Mouse (Mus musculus) CH12.LX (cell line): Measurements from ENCODE around the gene Nynrin. TPM values are rescaled to one million over a fixed set of nuclear protein-coding genes. Genes with fewer than 3 reads are reported as not detected.

Experiments
- DNase-seq: peaks from one replicate; pipeline ENCODE4 v3.0.0-alpha.2; 2013; ENCODE audit errors: extremely low read depth
- H3K27ac ChIP-seq: 2 replicates; pipeline ENCODE4 v1.5.1; 2012; ENCODE audit warnings: low read depth, mild to moderate bottlenecking, control low read depth, moderate library complexity; ENCODE audit not compliant: insufficient read depth
- H3K27me3 ChIP-seq: replicated peaks from 2 replicates; pipeline ENCODE3; 2012; ENCODE audit warnings: inconsistent platforms
- H3K36me3 ChIP-seq, 2 experiments: replicated peaks in 1 of 2; 2 replicates each; pipeline versions ENCODE3 to v1.6.1; 2012; ENCODE audit warnings: inconsistent platforms in 1 of 2, low read length in 1 of 2, mild to moderate bottlenecking in 1 of 2, mixed read lengths in 1 of 2, moderate library complexity in 1 of 2; ENCODE audit not compliant: control insufficient read depth in 1 of 2, insufficient read depth in 1 of 2
- H3K4me1 ChIP-seq, 2 experiments: 2 replicates each; pipeline ENCODE4 v1.6.1; 2012; ENCODE audit warnings: inconsistent platforms in 1 of 2, moderate library complexity in 1 of 2; ENCODE audit not compliant: insufficient read depth in 2 of 2, control insufficient read depth in 1 of 2
- H3K4me2 ChIP-seq: 2 replicates; pipeline ENCODE4 v1.6.1; 2012; ENCODE audit warnings: low read depth, mild to moderate bottlenecking, control low read depth; ENCODE audit not compliant: poor library complexity, insufficient read depth, severe bottlenecking
- H3K4me3 ChIP-seq, 3 experiments: fragments of 150-350 bp in 1 of 3; sonication (generic) in 1 of 3; replicated peaks in 1 of 3; 2 replicates each; pipeline versions ENCODE3 to v1.5.1; 2011 to 2012; ENCODE audit warnings: low read depth in 2 of 3, low read length in 2 of 3, mild to moderate bottlenecking in 2 of 3, moderate library complexity in 2 of 3, control low read depth in 1 of 3, improper control_type of control experiment in 1 of 3, inconsistent platforms in 1 of 3, mixed read lengths in 1 of 3; ENCODE audit not compliant: poor library complexity in 1 of 3
- H3K79me2 ChIP-seq: replicated peaks from 2 replicates; pipeline ENCODE4 v1.6.1; 2012; ENCODE audit warnings: mild to moderate bottlenecking, moderate library complexity; ENCODE audit not compliant: control insufficient read depth, poor library complexity, insufficient read depth, severe bottlenecking; ENCODE audit errors: extremely low read depth
- H3K9ac ChIP-seq: 2 replicates; pipeline ENCODE4 v1.6.1; 2012; ENCODE audit warnings: low read depth, mild to moderate bottlenecking, control low read depth, moderate library complexity; ENCODE audit not compliant: insufficient read depth
- H3K9me3 ChIP-seq: replicated peaks from 2 replicates; pipeline ENCODE3; 2012; ENCODE audit warnings: low read length, inconsistent platforms, mixed read lengths
- CHD2 ChIP-seq: IDR thresholded peaks from 2 replicates; pipeline ENCODE4 v1.6.1; 2011; ENCODE audit warnings: low read length, improper control_type of control experiment
- CTCF ChIP-seq, 2 experiments: IDR thresholded peaks in 1 of 2; conservative IDR thresholded peaks in 1 of 2; 2 replicates each; pipeline ENCODE4 v1.5.1; 2011 to 2012; ENCODE audit warnings: low read depth in 2 of 2, low read length in 2 of 2, improper control_type of control experiment in 1 of 2, inconsistent platforms in 1 of 2, mild to moderate bottlenecking in 1 of 2, moderate library complexity in 1 of 2
- ELF1 ChIP-seq: IDR thresholded peaks from 2 replicates; pipeline ENCODE4 v1.6.1; 2014; ENCODE audit warnings: low read depth, mild to moderate bottlenecking, inconsistent platforms, low read length, improper control_type of control experiment
- EP300 ChIP-seq: IDR thresholded peaks from 2 replicates; pipeline ENCODE4 v1.6.1; 2011; ENCODE audit warnings: low read length, improper control_type of control experiment
- ETS1 ChIP-seq: conservative IDR thresholded peaks from 2 replicates; pipeline ENCODE4 v1.6.1; 2012; ENCODE audit warnings: low read depth, mild to moderate bottlenecking, inconsistent platforms, low read length, improper control_type of control experiment, moderate library complexity
- HCFC1 ChIP-seq: IDR thresholded peaks from 2 replicates; pipeline ENCODE4 v1.6.1; 2012; ENCODE audit warnings: low read depth, mild to moderate bottlenecking, inconsistent platforms, low read length, improper control_type of control experiment
- IRF4 ChIP-seq: IDR thresholded peaks from 2 replicates; pipeline ENCODE4 v1.6.1; 2014; ENCODE audit warnings: low read depth, mild to moderate bottlenecking, inconsistent platforms, low read length, improper control_type of control experiment
- MAFK ChIP-seq: IDR thresholded peaks from 2 replicates; pipeline ENCODE4 v1.6.1; 2011; ENCODE audit warnings: low read length, improper control_type of control experiment; ENCODE audit not compliant: insufficient replicate concordance
- MXI1 ChIP-seq: IDR thresholded peaks from 2 replicates; pipeline ENCODE4 v1.6.1; 2011; ENCODE audit warnings: mild to moderate bottlenecking, low read depth, low read length, improper control_type of control experiment
- MYC ChIP-seq: IDR thresholded peaks from 2 replicates; pipeline ENCODE4 v1.6.1; 2011; ENCODE audit warnings: low read depth, mild to moderate bottlenecking, improper control_type of control experiment, low read length
- NELFE ChIP-seq: IDR thresholded peaks from 2 replicates; pipeline ENCODE4 v1.6.1; 2011; ENCODE audit warnings: low read depth, low read length, improper control_type of control experiment
- NRF1 ChIP-seq: IDR thresholded peaks from 2 replicates; pipeline ENCODE4 v1.6.1; 2014; ENCODE audit warnings: low read depth, mild to moderate bottlenecking, inconsistent platforms, low read length, improper control_type of control experiment, moderate library complexity
- POLR2AphosphoS2 ChIP-seq: IDR thresholded peaks from 2 replicates; pipeline ENCODE4 v1.6.1; 2011; ENCODE audit warnings: low read depth, low read length, improper control_type of control experiment
- RCOR1 ChIP-seq: conservative IDR thresholded peaks from 2 replicates; pipeline ENCODE4 v1.6.1; 2012; ENCODE audit warnings: low read depth, mild to moderate bottlenecking, inconsistent platforms, low read length, improper control_type of control experiment
- TCF12 ChIP-seq: IDR thresholded peaks from 2 replicates; pipeline ENCODE4 v1.6.1; 2014; ENCODE audit warnings: low read depth, mild to moderate bottlenecking, inconsistent platforms, low read length, improper control_type of control experiment
- UBTF ChIP-seq: IDR thresholded peaks from 2 replicates; pipeline ENCODE4 v1.6.1; 2012; ENCODE audit warnings: low read depth, mild to moderate bottlenecking, inconsistent platforms, low read length, improper control_type of control experiment, moderate library complexity
- ZC3H11A ChIP-seq: IDR thresholded peaks from 2 replicates; pipeline ENCODE4 v1.6.1; 2012; ENCODE audit warnings: low read depth, mild to moderate bottlenecking, inconsistent platforms, low read length, improper control_type of control experiment
- dilution Hi-C: fragments of 300-500 bp; cut with MboI; formaldehyde crosslinking; loops from 2 replicates; pipeline ENCODE4 v1.14.3; 2020; ENCODE audit warnings: low sequenced_read_pairs; ENCODE audit not compliant: extremely low pct_unique_long_range_greater_than_20kb, extremely low pct_ligation_motif_present
- in situ Hi-C: fragments of 300-500 bp; cut with MboI; formaldehyde crosslinking; loops from 3 replicates; pipeline ENCODE4 v1.14.3; 2019; ENCODE audit warnings: low sequenced_read_pairs, low pct_ligation_motif_present, low pct_unique_long_range_greater_than_20kb, mixed read lengths
- polyA plus RNA-seq: library from polyadenylated mRNA; unstranded; fragments of >175 nt; gene quantifications from 2 replicates; pipeline ENCODE4 v1.2.1, GENCODE M21; 2012; ENCODE audit warnings: low read depth; ENCODE audit not compliant: insufficient read length
- total RNA-seq, 2 experiments: library from RNA; depleted of rRNA; stranded (reverse); fragments of 300-350 nt in 1 of 2; fragments of >200 nt in 1 of 2; gene quantifications; 2 replicates each; pipeline ENCODE4 v1.2.3; 2012 to 2014

Nynrin gene
- total and polyA plus RNA-seq, 3 experiments: under 0.01 to 0.10 TPM; not detected in 1

GRCm38 (mm10) chr14:55855101-55855561 is 1.3 kb downstream of the Nynrin start:
- no peaks in the 10 kb centered on the region for H3K9me3 ChIP-seq
- peaks cover 9 to 31% of the 10 kb centered on the region in 2 experiments for H3K4me1 ChIP-seq
- H3K4me3 ChIP-seq: no peak overlapping the region
- TF ChIP-seq IRF4 (peak; percentile 17; the same call in 1 of the 2 replicates), HCFC1 (no peak), CHD2 (peak; percentile 39; the same call in 1 of the 2 replicates), ZC3H11A (no peak), MAFK (peak; percentile 99), ETS1 (peak; percentile 41), RCOR1 (no peak), CTCF (conservative IDR thresholded peaks at IDR 0.05 in 1 of 2, IDR thresholded peaks at IDR 0.05 in 1 of 2; ENCODE audit: low read depth in 2 of 2, low read length in 2 of 2) (no peak), NELFE (no peak), MXI1 (no peak)
- H3K79me2 ChIP-seq: no peaks in the 10 kb centered on the region
- dilution Hi-C loops (no loop called here), in situ Hi-C loops (no loop called here)
- peak; percentile 38 for DNase-seq
- no peak overlapping the region for H3K4me2 ChIP-seq
- H3K36me3 ChIP-seq: no peaks in the 10 kb centered on the region
- no peaks in the 10 kb centered on the region for H3K27me3 ChIP-seq
- no peak overlapping the region for H3K27ac ChIP-seq
- H3K9ac ChIP-seq: no peak overlapping the region

- Histone ChIP-seq H3K79me2 (no peaks in the 10 kb centered on the region), H3K9ac (no peak overlapping the region), H3K27ac (no peak overlapping the region), H3K36me3 (no peaks in the 10 kb centered on the region), H3K4me3 (no peak overlapping the region), H3K4me1 (peaks cover 9 to 31% of the 10 kb centered on the region in 2 experiments), H3K4me2 (no peak overlapping the region), H3K27me3 (no peaks in the 10 kb centered on the region), H3K9me3 (no peaks in the 10 kb centered on the region)
- no peak for TF ChIP-seq ELF1
- TF ChIP-seq TCF12: no peak
- no peak for TF ChIP-seq UBTF
- no peak for DNase-seq
- in situ Hi-C loops: no loop called here
- dilution Hi-C loops: no loop called here
Measured at GRCm38 (mm10) chr14:55857588-55857987, 3.8 kb downstream of the Nynrin start.

GRCm38 (mm10) chr14:55862186-55862585 is 8.4 kb downstream of the Nynrin start:
- Histone ChIP-seq H3K27ac (no peak overlapping the region), H3K4me2 (no peak overlapping the region), H3K9ac (no peak overlapping the region), H3K36me3 (no peaks in the 10 kb centered on the region), H3K79me2 (no peaks in the 10 kb centered on the region), H3K9me3 (no peaks in the 10 kb centered on the region), H3K4me3 (no peak overlapping the region), H3K4me1 (peaks cover 0 to 8% of the 10 kb centered on the region in 2 experiments; a peak in 2 of 4 replicates), H3K27me3 (peaks cover 17% of the 10 kb centered on the region)
- no peak for DNase-seq
- dilution Hi-C loops (no loop called here), in situ Hi-C loops (loop anchor here (5.0 kb wide), 1 partner anchor 40 kb away; the partner anchor contains the start of gene Nfatc4)
- no peak for TF ChIP-seq MYC
- TF ChIP-seq EP300: no peak
- TF ChIP-seq CTCF (conservative IDR thresholded peaks at IDR 0.05 in 1 of 2, IDR thresholded peaks at IDR 0.05 in 1 of 2; ENCODE audit: low read depth in 2 of 2, low read length in 2 of 2): no peak
- TF ChIP-seq CHD2: no peak
- no peak for TF ChIP-seq ETS1
- no peak for TF ChIP-seq POLR2AphosphoS2
- no peak for TF ChIP-seq TCF12
- no peak for TF ChIP-seq NRF1
